Mouse (Mus musculus): ENCODE data around the gene H2al1g. TPM values are rescaled to one million over a fixed set of nuclear protein-coding genes. Genes with fewer than 3 reads are reported as not detected.
"Not testable (repeated sequence)": the region's sequence is repeated elsewhere in the genome, so short reads cannot be mapped to it uniquely, and the experiment has no call there.

H2al1g gene
- not detected in 2 replicates for polyA plus RNA-seq (2012; rRNA removed)

- WGBS, result no CpG with 5 or more reads among the region's 3 CpGs
- not testable (repeated sequence) for DNase-seq; H3K4me1 ChIP-seq (ENCODE audit: control insufficient read depth, insufficient read depth, low read length); H3K27me3 ChIP-seq (ENCODE audit: control insufficient read depth, insufficient read depth, low read length); H3K27ac ChIP-seq (ENCODE audit: insufficient read depth, low read length); H3K4me3 ChIP-seq (replicated peaks; ENCODE audit: insufficient read depth, low read depth, low read length)
These were observed at the start of gene H2al1g for GRCm38 (mm10) chrX:11317956-11318355. Gene H2al1g (plus strand): TSS chrX:11318256.

GRCm38 (mm10) chrX:11269074-11269473 is 49.0 kb upstream of the H2al1g start:
- 16% methylated on average over 3 of the region's 3 CpGs for WGBS
- TF ChIP-seq CTCF (IDR thresholded peaks at IDR 0.05; ENCODE audit: borderline replicate concordance, insufficient read depth, low read depth, low read length) (no peak), POLR2A (IDR thresholded peaks at IDR 0.05; ENCODE audit: borderline replicate concordance, insufficient read depth, low read length) (no peak)
- no peaks in the 10 kb centered on the region for H3K4me1 ChIP-seq (ENCODE audit: control insufficient read depth, insufficient read depth, low read length)
- H3K27ac ChIP-seq (ENCODE audit: insufficient read depth, low read length), result no peak overlapping the region
- peak; percentile 20 to 31 for DNase-seq
- no peak overlapping the region for H3K4me3 ChIP-seq (replicated peaks; ENCODE audit: insufficient read depth, low read depth, low read length)
- H3K27me3 ChIP-seq (ENCODE audit: control insufficient read depth, insufficient read depth, low read length), result no peaks in the 10 kb centered on the region

GRCm38 (mm10) chrX:11273190-11273589 is 44.9 kb upstream of the H2al1g start:
- no peak for TF ChIP-seq CTCF (IDR thresholded peaks at IDR 0.05; ENCODE audit: borderline replicate concordance, insufficient read depth, low read depth, low read length)
- TF ChIP-seq POLR2A (IDR thresholded peaks at IDR 0.05; ENCODE audit: borderline replicate concordance, insufficient read depth, low read length), result no peak
- no peak for DNase-seq
- H3K4me3 ChIP-seq (replicated peaks; ENCODE audit: insufficient read depth, low read depth, low read length), result no peak overlapping the region
- 85% methylated on average over 3 of the region's 3 CpGs for WGBS
- no peaks in the 10 kb centered on the region for H3K27me3 ChIP-seq (ENCODE audit: control insufficient read depth, insufficient read depth, low read length)
- H3K27ac ChIP-seq (ENCODE audit: insufficient read depth, low read length), result no peak overlapping the region
- H3K4me1 ChIP-seq (ENCODE audit: control insufficient read depth, insufficient read depth, low read length), result no peaks in the 10 kb centered on the region

GRCm38 (mm10) chrX:11277083-11277482 is 41.0 kb upstream of the H2al1g start:
- no peaks in the 10 kb centered on the region for H3K27me3 ChIP-seq (ENCODE audit: control insufficient read depth, insufficient read depth, low read length)
- DNase-seq, result no peak
- no peak overlapping the region for H3K27ac ChIP-seq (ENCODE audit: insufficient read depth, low read length)
- TF ChIP-seq CTCF (IDR thresholded peaks at IDR 0.05; ENCODE audit: borderline replicate concordance, insufficient read depth, low read depth, low read length), result no peak
- TF ChIP-seq POLR2A (IDR thresholded peaks at IDR 0.05; ENCODE audit: borderline replicate concordance, insufficient read depth, low read length), result no peak
- H3K4me1 ChIP-seq (ENCODE audit: control insufficient read depth, insufficient read depth, low read length), result no peaks in the 10 kb centered on the region
- H3K4me3 ChIP-seq (replicated peaks; ENCODE audit: insufficient read depth, low read depth, low read length), result no peak overlapping the region
- WGBS, result 68% methylated on average over 6 of the region's 6 CpGs

- H3K4me3 ChIP-seq (replicated peaks; ENCODE audit: insufficient read depth, low read depth, low read length), result no peak overlapping the region
- DNase-seq, result no peak
- WGBS, result 27% methylated on average over 2 of the region's 2 CpGs
- no peak overlapping the region for H3K27ac ChIP-seq (ENCODE audit: insufficient read depth, low read length)
- no peak for TF ChIP-seq CTCF (IDR thresholded peaks at IDR 0.05; ENCODE audit: borderline replicate concordance, insufficient read depth, low read depth, low read length)
- TF ChIP-seq POLR2A (IDR thresholded peaks at IDR 0.05; ENCODE audit: borderline replicate concordance, insufficient read depth, low read length), result no peak
- H3K4me1 ChIP-seq (ENCODE audit: control insufficient read depth, insufficient read depth, low read length), result no peaks in the 10 kb centered on the region
- H3K27me3 ChIP-seq (ENCODE audit: control insufficient read depth, insufficient read depth, low read length), result no peaks in the 10 kb centered on the region
These were observed 37.3 kb upstream of the H2al1g start for GRCm38 (mm10) chrX:11280741-11281140.

- no peaks in the 10 kb centered on the region for H3K4me1 ChIP-seq (ENCODE audit: control insufficient read depth, insufficient read depth, low read length)
- no peak overlapping the region for H3K27ac ChIP-seq (ENCODE audit: insufficient read depth, low read length)
- H3K4me3 ChIP-seq (replicated peaks; ENCODE audit: insufficient read depth, low read depth, low read length), result no peak overlapping the region
- H3K27me3 ChIP-seq (ENCODE audit: control insufficient read depth, insufficient read depth, low read length), result no peaks in the 10 kb centered on the region
- TF ChIP-seq CTCF (IDR thresholded peaks at IDR 0.05; ENCODE audit: borderline replicate concordance, insufficient read depth, low read depth, low read length) (no peak), POLR2A (IDR thresholded peaks at IDR 0.05; ENCODE audit: borderline replicate concordance, insufficient read depth, low read length) (no peak)
- DNase-seq, result no peak
- WGBS, result 68% methylated on average over 14 of the region's 14 CpGs
These were observed 29.7 kb upstream of the H2al1g start for GRCm38 (mm10) chrX:11288306-11288882.

GRCm38 (mm10) chrX:11289244-11289643 is 28.8 kb upstream of the H2al1g start:
- WGBS, result 81% methylated on average over 4 of the region's 4 CpGs

GRCm38 (mm10) chrX:11298957-11299356 is 19.1 kb upstream of the H2al1g start, which contains the start of gene H2al1a:
Gene H2al1a (plus strand): TSS chrX:11299257.
- no CpG with 5 or more reads among the region's 3 CpGs for WGBS
- not testable (repeated sequence) for H3K27me3 ChIP-seq (ENCODE audit: control insufficient read depth, insufficient read depth, low read length); H3K27ac ChIP-seq (ENCODE audit: insufficient read depth, low read length); DNase-seq; H3K4me3 ChIP-seq (replicated peaks; ENCODE audit: insufficient read depth, low read depth, low read length); H3K4me1 ChIP-seq (ENCODE audit: control insufficient read depth, insufficient read depth, low read length)

More at GRCm38 (mm10) chrX:11289244-11289643, 28.8 kb upstream of the H2al1g start:
- TF ChIP-seq POLR2A (IDR thresholded peaks at IDR 0.05; ENCODE audit: borderline replicate concordance, insufficient read depth, low read length) (no peak), CTCF (IDR thresholded peaks at IDR 0.05; ENCODE audit: borderline replicate concordance, insufficient read depth, low read depth, low read length) (no peak)
- DNase-seq, result no peak
- no peak overlapping the region for H3K4me3 ChIP-seq (replicated peaks; ENCODE audit: insufficient read depth, low read depth, low read length)
- H3K27me3 ChIP-seq (ENCODE audit: control insufficient read depth, insufficient read depth, low read length), result no peaks in the 10 kb centered on the region
- H3K27ac ChIP-seq (ENCODE audit: insufficient read depth, low read length), result no peak overlapping the region
- H3K4me1 ChIP-seq (ENCODE audit: control insufficient read depth, insufficient read depth, low read length), result no peaks in the 10 kb centered on the region

- DNase-seq; H3K4me3 ChIP-seq (replicated peaks; ENCODE audit: insufficient read depth, low read depth, low read length); H3K4me1 ChIP-seq (ENCODE audit: control insufficient read depth, insufficient read depth, low read length); H3K27ac ChIP-seq (ENCODE audit: insufficient read depth, low read length); H3K27me3 ChIP-seq (ENCODE audit: control insufficient read depth, insufficient read depth, low read length): not testable (repeated sequence)
- WGBS, result 100% methylated on average over 1 of the region's 3 CpGs
These were observed 15.9 kb upstream of the H2al1g start, which contains the start of gene H2al1b for GRCm38 (mm10) chrX:11302132-11302531. Gene H2al1b (plus strand): TSS chrX:11302432.

GRCm38 (mm10) chrX:11305355-11305754 is 12.7 kb upstream of the H2al1g start, which contains the start of gene H2al1c:
Gene H2al1c (plus strand): TSS chrX:11305655.
- DNase-seq; H3K4me1 ChIP-seq (ENCODE audit: control insufficient read depth, insufficient read depth, low read length); H3K27me3 ChIP-seq (ENCODE audit: control insufficient read depth, insufficient read depth, low read length); H3K4me3 ChIP-seq (replicated peaks; ENCODE audit: insufficient read depth, low read depth, low read length); H3K27ac ChIP-seq (ENCODE audit: insufficient read depth, low read length): not testable (repeated sequence)
- WGBS, result 93% methylated on average over 2 of the region's 6 CpGs

- not testable (repeated sequence) for H3K4me3 ChIP-seq (replicated peaks; ENCODE audit: insufficient read depth, low read depth, low read length); H3K27me3 ChIP-seq (ENCODE audit: control insufficient read depth, insufficient read depth, low read length); H3K27ac ChIP-seq (ENCODE audit: insufficient read depth, low read length); DNase-seq; H3K4me1 ChIP-seq (ENCODE audit: control insufficient read depth, insufficient read depth, low read length)
- WGBS, result no CpG with 5 or more reads among the region's 6 CpGs
These were observed 9.5 kb upstream of the H2al1g start, which contains the start of gene H2al1d for GRCm38 (mm10) chrX:11308524-11308923. Gene H2al1d (plus strand): TSS chrX:11308824.

- not testable (repeated sequence) for DNase-seq; H3K27ac ChIP-seq (ENCODE audit: insufficient read depth, low read length); H3K27me3 ChIP-seq (ENCODE audit: control insufficient read depth, insufficient read depth, low read length); H3K4me1 ChIP-seq (ENCODE audit: control insufficient read depth, insufficient read depth, low read length); H3K4me3 ChIP-seq (replicated peaks; ENCODE audit: insufficient read depth, low read depth, low read length)
- no CpG with 5 or more reads among the region's 3 CpGs for WGBS
These were observed 6.4 kb upstream of the H2al1g start, which contains the start of gene H2al1e for GRCm38 (mm10) chrX:11311634-11312033. Gene H2al1e (plus strand): TSS chrX:11311934.
